Mouse (Mus musculus): ENCODE results near the gene N4bp2.

GRCm38 (mm10) chr5:65856591-65857411 is 93.5 kb downstream of the N4bp2 start:
- TF ChIP-seq CTCF (IDR thresholded peaks at IDR 0.05; ENCODE audit: control insufficient read depth, insufficient read depth, low read length), result no peak
- TF ChIP-seq POLR2A (IDR thresholded peaks at IDR 0.05; ENCODE audit: borderline replicate concordance, control insufficient read depth, low read depth, low read length), result no peak

All from bone marrow, adult 2 months (tissue).